Mouse (Mus musculus) cerebellum, postnatal 36 days (tissue): ENCODE measurements around the gene Slc20a1.

Experiments
- DNase-seq, 2 experiments: peaks; one replicate each; pipeline ENCODE4 v3.0.0; 2021 to 2022; ENCODE audit warnings: mixed read lengths in 2 of 2

Gene Slc20a1

GRCm38 (mm10) chr2:129228571-129228970, 30.0 kb downstream of the Slc20a1 start:
- DNase-seq = no peak

- no peak for DNase-seq
These were observed 30.8 kb downstream of the Slc20a1 start for GRCm38 (mm10) chr2:129229316-129229715.

- peak; percentile 21 to 26 for DNase-seq
These were observed 33.5 kb downstream of the Slc20a1 start for GRCm38 (mm10) chr2:129232023-129232422.

GRCm38 (mm10) chr2:129232484-129232883, 33.9 kb downstream of the Slc20a1 start:
- peak; percentile 15 to 19 for DNase-seq

- DNase-seq = no peak
These were observed 34.7 kb downstream of the Slc20a1 start for GRCm38 (mm10) chr2:129233218-129233617.

- no peak for DNase-seq
These were observed 35.4 kb downstream of the Slc20a1 start for GRCm38 (mm10) chr2:129233803-129234477.

GRCm38 (mm10) chr2:129234731-129235130, 36.2 kb downstream of the Slc20a1 start:
- no peak for DNase-seq

- DNase-seq = no peak
These were observed 38.0 kb downstream of the Slc20a1 start for GRCm38 (mm10) chr2:129236526-129236925.

GRCm38 (mm10) chr2:129240726-129241432, 42.3 kb downstream of the Slc20a1 start:
- DNase-seq = no peak

- no peak for DNase-seq
These were observed 43.6 kb downstream of the Slc20a1 start for GRCm38 (mm10) chr2:129241845-129242833.

- no peak for DNase-seq
These were observed 44.4 kb downstream of the Slc20a1 start for GRCm38 (mm10) chr2:129243005-129243404.

GRCm38 (mm10) chr2:129243786-129244185, 45.2 kb downstream of the Slc20a1 start:
- DNase-seq = peak; percentile 21 to 30

GRCm38 (mm10) chr2:129244446-129245120, 46.0 kb downstream of the Slc20a1 start:
- no peak for DNase-seq

- DNase-seq = no peak
These were observed 47.1 kb downstream of the Slc20a1 start for GRCm38 (mm10) chr2:129245618-129246017.

GRCm38 (mm10) chr2:129246436-129246835, 47.9 kb downstream of the Slc20a1 start:
- no peak for DNase-seq

- DNase-seq = no peak
These were observed 48.4 kb downstream of the Slc20a1 start for GRCm38 (mm10) chr2:129246924-129247323.

GRCm38 (mm10) chr2:129247707-129248121, 49.1 kb downstream of the Slc20a1 start:
- DNase-seq = no peak

- DNase-seq = no peak
These were observed 50.8 kb downstream of the Slc20a1 start for GRCm38 (mm10) chr2:129249321-129249720.

- DNase-seq = no peak
These were observed 54.5 kb downstream of the Slc20a1 start for GRCm38 (mm10) chr2:129252836-129253630.

- DNase-seq = no peak
These were observed 55.0 kb downstream of the Slc20a1 start for GRCm38 (mm10) chr2:129253631-129253970.

GRCm38 (mm10) chr2:129254076-129254475, 55.5 kb downstream of the Slc20a1 start:
- no peak for DNase-seq

GRCm38 (mm10) chr2:129256006-129256405, 57.4 kb downstream of the Slc20a1 start:
- DNase-seq = no peak
